Mouse (Mus musculus): ENCODE data around the gene Acin1. TPM values are rescaled to one million over a fixed set of nuclear protein-coding genes. Genes with fewer than 3 reads are reported as not detected.

The Acin1 gene
- polyA plus RNA-seq, 1 experiment: 77.3 TPM

- H3ac ChIP-seq (ENCODE audit: control insufficient read depth, insufficient read length): no peak overlapping the region
Observed at GRCm38 (mm10) chr14:54610648-54611047, 76.1 kb downstream of the Acin1 start.

GRCm38 (mm10) chr14:54609962-54610361 lies 76.8 kb downstream of the Acin1 start:
- no peak overlapping the region for H3K4me2 ChIP-seq (ENCODE audit: low read depth)
- TF ChIP-seq SRF (IDR thresholded peaks at IDR 0.05; ENCODE audit: control insufficient read depth, insufficient read length, low read depth) (no peak), TCF3 (IDR thresholded peaks at IDR 0.05; ENCODE audit: insufficient read length, low read depth) (no peak), E2F4 (IDR thresholded peaks at IDR 0.05; ENCODE audit: insufficient read depth) (no peak), POLR2AphosphoS2 (IDR thresholded peaks at IDR 0.05; ENCODE audit: insufficient read length, low read depth) (no peak)
- no peak overlapping the region for H3K4me3 ChIP-seq
- H3K36me3 ChIP-seq (ENCODE audit: control insufficient read depth, insufficient read depth): peaks cover 15% of the 10 kb centered on the region
- no peaks in the 10 kb centered on the region for H3K27me3 ChIP-seq (ENCODE audit: control insufficient read depth, insufficient read depth, insufficient read length)
- H3ac ChIP-seq (ENCODE audit: control insufficient read depth, insufficient read length): no peak overlapping the region
- H3K79me2 ChIP-seq (ENCODE audit: control insufficient read depth, insufficient read depth): no peaks in the 10 kb centered on the region

More at GRCm38 (mm10) chr14:54610648-54611047, 76.1 kb downstream of the Acin1 start:
- peaks cover 15% of the 10 kb centered on the region for H3K36me3 ChIP-seq (ENCODE audit: control insufficient read depth, insufficient read depth)
- H3K27me3 ChIP-seq (ENCODE audit: control insufficient read depth, insufficient read depth, insufficient read length): no peaks in the 10 kb centered on the region
- H3K4me3 ChIP-seq: no peak overlapping the region
- TF ChIP-seq MYOD1 (IDR thresholded peaks at IDR 0.05; ENCODE audit: control insufficient read depth in 1 of 3, insufficient read length in 2 of 3, low read depth in 2 of 3): no peak
- no peak for TF ChIP-seq USF1 (IDR thresholded peaks at IDR 0.05; ENCODE audit: low read depth)
- TF ChIP-seq E2F4 (IDR thresholded peaks at IDR 0.05; ENCODE audit: insufficient read depth): no peak
- no peak for TF ChIP-seq POLR2AphosphoS2 (IDR thresholded peaks at IDR 0.05; ENCODE audit: insufficient read length, low read depth)
- no peak for TF ChIP-seq REST (IDR thresholded peaks at IDR 0.05; ENCODE audit: insufficient read depth, insufficient read length)
- TF ChIP-seq MAX (IDR thresholded peaks at IDR 0.05; ENCODE audit: low read depth): no peak
- no peak for TF ChIP-seq TCF12 (IDR thresholded peaks at IDR 0.05; ENCODE audit: insufficient read depth, poor library complexity, severe bottlenecking)
- no peak for TF ChIP-seq POLR2A (IDR thresholded peaks at IDR 0.05; ENCODE audit: insufficient read length, low read depth)
- no peak for TF ChIP-seq TCF3 (IDR thresholded peaks at IDR 0.05; ENCODE audit: insufficient read length, low read depth)
- no peak for TF ChIP-seq CEBPB (IDR thresholded peaks at IDR 0.05; ENCODE audit: insufficient read depth, poor library complexity, severe bottlenecking)
- H3K79me2 ChIP-seq (ENCODE audit: control insufficient read depth, insufficient read depth): peaks cover 3% of the 10 kb centered on the region
- H3K4me2 ChIP-seq (ENCODE audit: low read depth): no peak overlapping the region

GRCm38 (mm10) chr14:54609245-54609644 lies 77.5 kb downstream of the Acin1 start:
- Histone ChIP-seq H3K36me3 (ENCODE audit: control insufficient read depth, insufficient read depth) (peaks cover 15% of the 10 kb centered on the region), H3K79me2 (ENCODE audit: control insufficient read depth, insufficient read depth) (no peaks in the 10 kb centered on the region), H3K4me2 (ENCODE audit: low read depth) (no peak overlapping the region), H3ac (ENCODE audit: control insufficient read depth, insufficient read length) (no peak overlapping the region), H3K4me3 (no peak overlapping the region), H3K27me3 (ENCODE audit: control insufficient read depth, insufficient read depth, insufficient read length) (no peaks in the 10 kb centered on the region)
- TF ChIP-seq POLR2AphosphoS2 (IDR thresholded peaks at IDR 0.05; ENCODE audit: insufficient read length, low read depth) (no peak), TCF3 (IDR thresholded peaks at IDR 0.05; ENCODE audit: insufficient read length, low read depth) (no peak), TCF12 (IDR thresholded peaks at IDR 0.05; ENCODE audit: insufficient read depth, poor library complexity, severe bottlenecking) (no peak), MAX (IDR thresholded peaks at IDR 0.05; ENCODE audit: low read depth) (no peak), MYOG (IDR thresholded peaks at IDR 0.05; ENCODE audit: control insufficient read depth in 1 of 3, insufficient read depth in 1 of 3, insufficient read length in 2 of 3, low read depth in 2 of 3) (peak in 2 of 3 experiments; percentile 41 to 75), MYOD1 (IDR thresholded peaks at IDR 0.05; ENCODE audit: control insufficient read depth in 1 of 3, insufficient read length in 2 of 3, low read depth in 2 of 3) (peak in 2 of 3 experiments; percentile 45 to 72), USF1 (IDR thresholded peaks at IDR 0.05; ENCODE audit: low read depth) (no peak)

GRCm38 (mm10) chr14:54607226-54607625 lies 79.5 kb downstream of the Acin1 start:
- no peak for TF ChIP-seq POLR2A (IDR thresholded peaks at IDR 0.05; ENCODE audit: insufficient read length, low read depth)
- no peak for TF ChIP-seq POLR2AphosphoS2 (IDR thresholded peaks at IDR 0.05; ENCODE audit: insufficient read length, low read depth)
- TF ChIP-seq SRF (IDR thresholded peaks at IDR 0.05; ENCODE audit: control insufficient read depth, insufficient read length, low read depth): no peak
- TF ChIP-seq CEBPB (IDR thresholded peaks at IDR 0.05; ENCODE audit: insufficient read depth, poor library complexity, severe bottlenecking): no peak
- no peak for TF ChIP-seq MYOG (IDR thresholded peaks at IDR 0.05; ENCODE audit: control insufficient read depth in 1 of 3, insufficient read depth in 1 of 3, insufficient read length in 2 of 3, low read depth in 2 of 3)
- TF ChIP-seq MAX (IDR thresholded peaks at IDR 0.05; ENCODE audit: low read depth): no peak
- Histone ChIP-seq H3K79me2 (ENCODE audit: control insufficient read depth, insufficient read depth) (no peaks in the 10 kb centered on the region), H3K4me2 (ENCODE audit: low read depth) (no peak overlapping the region), H3K27me3 (ENCODE audit: control insufficient read depth, insufficient read depth, insufficient read length) (no peaks in the 10 kb centered on the region), H3K36me3 (ENCODE audit: control insufficient read depth, insufficient read depth) (peaks cover 5% of the 10 kb centered on the region), H3ac (ENCODE audit: control insufficient read depth, insufficient read length) (no peak overlapping the region), H3K4me3 (no peak overlapping the region)

GRCm38 (mm10) chr14:54605752-54606321 lies 80.9 kb downstream of the Acin1 start, which contains the start of gene 4931414P19Rik:
Gene 4931414P19Rik (minus strand): TSS chr14:54605993.
- peak within 1 kb of the TSS; percentile 31 for H3K4me3 ChIP-seq
- H3ac ChIP-seq (ENCODE audit: control insufficient read depth, insufficient read length): no peak within 1 kb of the TSS
- H3K79me2 ChIP-seq (ENCODE audit: control insufficient read depth, insufficient read depth): no peaks in the 10 kb centered on the region
- peak within 1 kb of the TSS; percentile 78 for H3K4me2 ChIP-seq (ENCODE audit: low read depth)
- H3K36me3 ChIP-seq (ENCODE audit: control insufficient read depth, insufficient read depth): peaks cover 5% of the 10 kb centered on the region
- TF ChIP-seq MAX (IDR thresholded peaks at IDR 0.05; ENCODE audit: low read depth) (no peak), POLR2AphosphoS2 (IDR thresholded peaks at IDR 0.05; ENCODE audit: insufficient read length, low read depth) (peak; percentile 39), MYOG (IDR thresholded peaks at IDR 0.05; ENCODE audit: control insufficient read depth in 1 of 3, insufficient read depth in 1 of 3, insufficient read length in 2 of 3, low read depth in 2 of 3) (no peak), USF1 (IDR thresholded peaks at IDR 0.05; ENCODE audit: low read depth) (no peak), CEBPB (IDR thresholded peaks at IDR 0.05; ENCODE audit: insufficient read depth, poor library complexity, severe bottlenecking) (no peak), POLR2A (IDR thresholded peaks at IDR 0.05; ENCODE audit: insufficient read length, low read depth) (peak; percentile 54)
- H3K27me3 ChIP-seq (ENCODE audit: control insufficient read depth, insufficient read depth, insufficient read length): no peaks in the 10 kb centered on the region

Measured in myocyte (in vitro differentiated cells).